Mouse (Mus musculus) limb, embryonic 10.5 days (tissue): ENCODE data around the gene Rps6ka5. TPM values are rescaled to one million over a fixed set of nuclear protein-coding genes. Genes with fewer than 3 reads are reported as not detected.

Source experiments
- DNase-seq: peaks from one replicate; pipeline ENCODE4 v3.0.0-alpha.2; 2017; ENCODE audit warnings: low spot score
- H3K27ac ChIP-seq: fragments of 300-500 bp; sonication (generic); 2 replicates; pipeline ENCODE4 v1.5.1; 2016; ENCODE audit warnings: mild to moderate bottlenecking
- H3K27me3 ChIP-seq: fragments of 300-500 bp; sonication (generic); 2 replicates; pipeline ENCODE4 v1.6.1; 2016; ENCODE audit warnings: low read depth, mild to moderate bottlenecking; ENCODE audit not compliant: poor library complexity, severe bottlenecking
- H3K36me3 ChIP-seq: fragments of 300-500 bp; sonication (generic); 2 replicates; pipeline ENCODE4 v1.6.1; 2016; ENCODE audit warnings: mild to moderate bottlenecking, moderate library complexity
- H3K4me1 ChIP-seq: fragments of 300-500 bp; sonication (generic); 2 replicates; pipeline ENCODE4 v1.6.1; 2016
- H3K4me3 ChIP-seq: fragments of 300-500 bp; sonication (generic); 2 replicates; pipeline ENCODE4 v1.5.1; 2016; ENCODE audit warnings: mild to moderate bottlenecking, moderate library complexity
- H3K9me3 ChIP-seq: fragments of 300-500 bp; sonication (generic); replicated peaks from 2 replicates; pipeline ENCODE4 v1.6.1; 2016; ENCODE audit warnings: mild to moderate bottlenecking
- WGBS: fragments of 180-500 bp; shearing (Covaris S2); methylation state at CpG from one replicate; pipeline ENCODE4 v1.1.7; 2016; 5-methylcytosine and 5-hydroxymethylcytosine counted together
- polyA plus RNA-seq: library from polyadenylated mRNA; unstranded; fragments of >200 nt; fragmentation: Nextera tagmentation; extraction: Ambion mirVana; gene quantifications from 2 replicates; pipeline ENCODE4 v1.2.1, GENCODE M21; 2016

Gene Rps6ka5
- polyA plus RNA-seq, 1 experiment from 2014 or later: 4.3 TPM

GRCm38 (mm10) chr12:100716969-100717368 lies 9.8 kb downstream of the Rps6ka5 start:
- DNase-seq: no peak
- 82% methylated on average over 4 of the region's 4 CpGs for WGBS
- Histone ChIP-seq H3K36me3 (no peaks in the 10 kb centered on the region), H3K27ac (no peak overlapping the region), H3K4me1 (no peaks in the 10 kb centered on the region), H3K9me3 (no peaks in the 10 kb centered on the region), H3K27me3 (no peaks in the 10 kb centered on the region), H3K4me3 (no peak overlapping the region)

GRCm38 (mm10) chr12:100711819-100712218 lies 15.0 kb downstream of the Rps6ka5 start:
- Histone ChIP-seq H3K27ac (no peak overlapping the region), H3K36me3 (no peaks in the 10 kb centered on the region), H3K4me1 (no peaks in the 10 kb centered on the region), H3K27me3 (no peaks in the 10 kb centered on the region), H3K4me3 (no peak overlapping the region), H3K9me3 (no peaks in the 10 kb centered on the region)
- DNase-seq: no peak
- WGBS: 77% methylated on average over 5 of the region's 5 CpGs

GRCm38 (mm10) chr12:100711116-100711691 lies 15.6 kb downstream of the Rps6ka5 start:
- 89% methylated on average over 10 of the region's 10 CpGs for WGBS
- Histone ChIP-seq H3K9me3 (no peaks in the 10 kb centered on the region), H3K27me3 (no peaks in the 10 kb centered on the region), H3K27ac (no peak overlapping the region), H3K4me1 (no peaks in the 10 kb centered on the region), H3K36me3 (no peaks in the 10 kb centered on the region), H3K4me3 (no peak overlapping the region)
- DNase-seq: no peak

GRCm38 (mm10) chr12:100710432-100710831 lies 16.4 kb downstream of the Rps6ka5 start:
- no peaks in the 10 kb centered on the region for H3K36me3 ChIP-seq
- no peak for DNase-seq
- H3K27me3 ChIP-seq: no peaks in the 10 kb centered on the region
- H3K4me1 ChIP-seq: no peaks in the 10 kb centered on the region
- H3K9me3 ChIP-seq: no peaks in the 10 kb centered on the region
- no peak overlapping the region for H3K27ac ChIP-seq
- H3K4me3 ChIP-seq: no peak overlapping the region
- WGBS: 76% methylated on average over 1 of the region's 1 CpGs

- no peak for DNase-seq
- H3K4me1 ChIP-seq: no peaks in the 10 kb centered on the region
- no peaks in the 10 kb centered on the region for H3K36me3 ChIP-seq
- H3K27ac ChIP-seq: no peak overlapping the region
- H3K27me3 ChIP-seq: no peaks in the 10 kb centered on the region
- no peak overlapping the region for H3K4me3 ChIP-seq
- H3K9me3 ChIP-seq: no peaks in the 10 kb centered on the region
- WGBS: 96% methylated on average over 2 of the region's 2 CpGs
Measured at GRCm38 (mm10) chr12:100707312-100707711, 19.5 kb downstream of the Rps6ka5 start.

- H3K36me3 ChIP-seq: no peaks in the 10 kb centered on the region
- WGBS: 86% methylated on average over 5 of the region's 5 CpGs
- H3K4me3 ChIP-seq: no peak overlapping the region
- no peaks in the 10 kb centered on the region for H3K27me3 ChIP-seq
- H3K9me3 ChIP-seq: no peaks in the 10 kb centered on the region
- no peak overlapping the region for H3K27ac ChIP-seq
- H3K4me1 ChIP-seq: no peaks in the 10 kb centered on the region
- no peak for DNase-seq
Measured at GRCm38 (mm10) chr12:100705057-100705722, 21.6 kb downstream of the Rps6ka5 start.

GRCm38 (mm10) chr12:100698019-100698418 lies 28.8 kb downstream of the Rps6ka5 start:
- no peaks in the 10 kb centered on the region for H3K4me1 ChIP-seq
- DNase-seq: no peak
- no peaks in the 10 kb centered on the region for H3K9me3 ChIP-seq
- 96% methylated on average over 1 of the region's 1 CpGs for WGBS
- H3K36me3 ChIP-seq: no peaks in the 10 kb centered on the region
- H3K27ac ChIP-seq: no peak overlapping the region
- no peak overlapping the region for H3K4me3 ChIP-seq
- H3K27me3 ChIP-seq: no peaks in the 10 kb centered on the region

GRCm38 (mm10) chr12:100696621-100697020 lies 30.2 kb downstream of the Rps6ka5 start:
- H3K27me3 ChIP-seq: no peaks in the 10 kb centered on the region
- 0 out of 2 replicates have a peak, but pooled peaks cover 6% of the 10 kb centered on the region for H3K4me1 ChIP-seq
- 70% methylated on average over 4 of the region's 4 CpGs for WGBS
- no peak overlapping the region for H3K27ac ChIP-seq
- no peaks in the 10 kb centered on the region for H3K9me3 ChIP-seq
- no peaks in the 10 kb centered on the region for H3K36me3 ChIP-seq
- no peak overlapping the region for H3K4me3 ChIP-seq
- DNase-seq: no peak

GRCm38 (mm10) chr12:100695252-100695651 lies 31.5 kb downstream of the Rps6ka5 start:
- Histone ChIP-seq H3K27me3 (no peaks in the 10 kb centered on the region), H3K4me1 (0 out of 2 replicates have a peak, but pooled peaks cover 6% of the 10 kb centered on the region), H3K9me3 (no peaks in the 10 kb centered on the region), H3K36me3 (no peaks in the 10 kb centered on the region), H3K4me3 (no peak overlapping the region), H3K27ac (no peak overlapping the region)
- WGBS: 88% methylated on average over 3 of the region's 3 CpGs
- no peak for DNase-seq

GRCm38 (mm10) chr12:100692208-100692607 lies 34.6 kb downstream of the Rps6ka5 start:
- 46% methylated on average over 3 of the region's 3 CpGs for WGBS
- H3K27me3 ChIP-seq: no peaks in the 10 kb centered on the region
- no peaks in the 10 kb centered on the region for H3K36me3 ChIP-seq
- DNase-seq: no peak
- H3K9me3 ChIP-seq: no peaks in the 10 kb centered on the region
- H3K4me3 ChIP-seq: no peak overlapping the region
- 0 out of 2 replicates have a peak, but pooled peaks cover 6% of the 10 kb centered on the region for H3K4me1 ChIP-seq
- no peak overlapping the region for H3K27ac ChIP-seq

GRCm38 (mm10) chr12:100690444-100690843 lies 36.3 kb downstream of the Rps6ka5 start:
- DNase-seq: no peak

GRCm38 (mm10) chr12:100688177-100688576 lies 38.6 kb downstream of the Rps6ka5 start:
- H3K4me3 ChIP-seq: no peak overlapping the region
- no peak for DNase-seq
- no peaks in the 10 kb centered on the region for H3K27me3 ChIP-seq
- no peaks in the 10 kb centered on the region for H3K36me3 ChIP-seq
- H3K9me3 ChIP-seq: no peaks in the 10 kb centered on the region
- 0 out of 2 replicates have a peak, but pooled peaks cover 6% of the 10 kb centered on the region for H3K4me1 ChIP-seq
- no peak overlapping the region for H3K27ac ChIP-seq

More at GRCm38 (mm10) chr12:100690444-100690843, 36.3 kb downstream of the Rps6ka5 start:
- Histone ChIP-seq H3K9me3 (no peaks in the 10 kb centered on the region), H3K36me3 (no peaks in the 10 kb centered on the region), H3K4me1 (0 out of 2 replicates have a peak, but pooled peaks cover 6% of the 10 kb centered on the region), H3K27ac (no peak overlapping the region), H3K27me3 (no peaks in the 10 kb centered on the region), H3K4me3 (no peak overlapping the region)
- WGBS: 91% methylated on average over 5 of the region's 5 CpGs

- no peak overlapping the region for H3K27ac ChIP-seq
- 92% methylated on average over 2 of the region's 2 CpGs for WGBS
- H3K27me3 ChIP-seq: no peaks in the 10 kb centered on the region
- no peaks in the 10 kb centered on the region for H3K36me3 ChIP-seq
- no peaks in the 10 kb centered on the region for H3K9me3 ChIP-seq
- H3K4me3 ChIP-seq: no peak overlapping the region
- no peak for DNase-seq
- 0 out of 2 replicates have a peak, but pooled peaks cover 1% of the 10 kb centered on the region for H3K4me1 ChIP-seq
Measured at GRCm38 (mm10) chr12:100687001-100687400, 39.8 kb downstream of the Rps6ka5 start.
